Mouse (Mus musculus): ENCODE results near the gene Spp2. TPM values are rescaled to one million over a fixed set of nuclear protein-coding genes. Genes with fewer than 3 reads are reported as not detected.

The Spp2 gene
- total RNA-seq (2021), result 100 to 1,000 TPM in 1 of 2 experiments, 10 to 100 TPM in 1; 42.3 to 106 TPM
- long read RNA-seq, experiment 1, transcript Spp2-201 (8 exons, 928 nt), result major isoform, 138 of 152 reads
- long read RNA-seq, experiment 1, partial matches to known transcripts, result 9 of 152 reads
- long read RNA-seq, experiment 1, other reads (novel, unspliced or antisense), result 3 of 152 reads
- long read RNA-seq, experiment 2, transcript Spp2-201 (8 exons, 928 nt), result major isoform, 136 of 145 reads
- long read RNA-seq, experiment 2, partial matches to known transcripts, result 7 of 145 reads
- long read RNA-seq, experiment 2, other reads (novel, unspliced or antisense), result 2 of 145 reads

- no peak for DNase-seq
These were observed at the start of gene Spp2 for GRCm38 (mm10) chr1:88406807-88407198. TSS of gene Spp2 (plus strand) at chr1:88406961.

- DNase-seq, result peak; percentile 65
These were observed 49.2 kb upstream of the Spp2 start for GRCm38 (mm10) chr1:88357458-88358090.

DNA sequence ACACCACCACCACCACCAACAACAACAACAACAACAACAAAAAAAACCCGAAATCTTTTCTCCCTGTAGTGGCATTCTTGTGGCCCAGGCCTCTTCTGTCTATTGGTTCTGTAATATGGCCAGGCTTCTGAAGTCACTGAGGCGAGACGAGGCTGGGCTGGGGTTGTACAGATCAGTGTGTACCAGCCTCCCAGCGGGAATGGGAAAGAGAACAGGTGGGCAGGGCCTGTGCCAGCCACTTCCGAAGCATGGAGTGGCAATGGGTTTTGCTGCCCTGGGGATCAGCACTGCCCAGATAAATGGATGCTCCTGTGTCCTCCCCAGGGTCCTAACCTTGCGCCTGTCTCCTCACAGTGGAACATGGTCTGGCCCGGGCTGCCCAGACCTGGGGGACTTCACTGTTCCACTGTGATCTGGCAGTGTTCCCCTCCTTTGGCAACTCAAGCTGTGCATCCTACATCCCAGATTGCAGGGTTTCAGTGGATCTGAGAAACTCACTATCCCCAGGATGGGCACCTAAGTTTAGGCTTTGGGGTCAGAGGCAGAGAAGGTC is 48.6 kb upstream of the Spp2 start:
- no peak for DNase-seq

- DNase-seq, result no peak
These were observed 45.7 kb upstream of the Spp2 start for GRCm38 (mm10) chr1:88361085-88361484.

DNA sequence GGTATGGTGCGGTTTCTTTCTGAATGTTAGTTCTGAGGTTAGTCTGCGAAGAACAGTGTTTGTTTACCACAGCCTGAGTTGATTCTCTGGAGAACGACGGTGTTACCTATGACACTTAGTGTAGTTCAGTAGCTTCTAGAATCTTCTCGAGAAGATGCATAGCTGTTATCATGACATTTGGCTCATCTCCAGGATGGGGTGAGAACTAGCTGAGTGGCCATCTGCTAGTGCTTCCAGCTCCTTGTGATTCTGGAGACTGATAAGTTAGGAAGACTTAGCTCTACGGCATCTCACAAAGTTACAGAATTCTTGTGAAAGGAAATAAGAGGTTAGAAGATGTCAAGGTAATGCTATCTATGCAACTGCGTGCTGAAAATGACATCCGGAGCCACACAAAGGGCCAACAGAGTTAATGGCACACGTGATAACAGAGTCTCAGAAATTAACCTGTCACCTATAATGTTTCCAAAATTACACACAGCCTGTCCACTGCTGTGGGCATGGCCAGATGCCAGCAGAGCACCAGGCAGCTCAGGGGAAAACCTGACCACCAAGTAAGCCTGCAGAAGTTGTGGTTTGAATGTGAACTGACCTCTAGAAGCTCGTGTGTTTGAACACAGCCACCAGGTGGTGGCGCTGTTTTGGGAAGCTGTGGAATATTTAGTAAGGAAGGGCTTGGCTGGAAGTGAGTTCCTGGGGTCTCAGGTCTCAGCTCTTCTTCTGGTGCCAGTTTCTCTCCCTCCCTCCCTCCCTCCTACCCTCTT is 39.7 kb upstream of the Spp2 start:
- no peak for DNase-seq

DNA sequence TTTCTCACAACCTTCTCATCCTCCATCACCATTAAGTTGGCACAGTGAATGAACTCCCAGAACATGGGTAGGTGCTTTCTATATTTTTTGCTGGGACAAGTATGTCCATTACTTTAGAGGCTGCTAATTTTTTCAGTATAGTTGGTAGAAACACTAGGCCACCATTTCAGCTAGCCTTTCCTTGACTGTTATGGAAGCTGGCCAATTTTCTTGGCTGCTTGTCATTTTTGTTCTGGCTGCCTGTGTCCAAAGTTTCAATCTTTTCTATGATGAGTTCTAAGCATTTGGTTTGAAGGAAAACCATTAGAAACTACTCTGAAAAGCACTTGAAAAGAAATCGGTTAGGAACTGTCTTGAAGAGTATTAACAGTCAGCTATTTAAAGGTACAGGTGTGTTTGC is 28.3 kb upstream of the Spp2 start:
- peak; percentile 29 for DNase-seq

- no peak for DNase-seq
These were observed 15.1 kb upstream of the Spp2 start for GRCm38 (mm10) chr1:88391632-88392031.

DNA sequence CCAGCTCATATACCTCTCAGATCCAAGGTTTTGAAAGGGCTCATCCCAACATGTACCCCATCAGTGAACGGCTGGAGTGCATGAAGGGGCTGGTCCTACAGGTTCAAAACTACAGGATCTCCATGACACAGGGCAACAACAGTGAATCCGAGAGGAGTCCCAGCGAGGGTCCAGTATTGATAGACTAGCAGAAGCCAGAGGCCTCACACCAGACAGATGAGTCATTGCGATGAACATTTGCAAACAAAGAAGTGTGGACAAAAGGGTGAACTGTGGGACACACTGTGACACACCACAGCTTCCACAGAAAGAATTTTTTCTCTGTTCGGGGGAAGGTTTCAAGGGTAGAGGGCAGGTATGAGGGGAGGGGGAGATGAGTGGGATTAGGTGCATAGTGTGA is 13.4 kb upstream of the Spp2 start:
- DNase-seq, result no peak

DNA sequence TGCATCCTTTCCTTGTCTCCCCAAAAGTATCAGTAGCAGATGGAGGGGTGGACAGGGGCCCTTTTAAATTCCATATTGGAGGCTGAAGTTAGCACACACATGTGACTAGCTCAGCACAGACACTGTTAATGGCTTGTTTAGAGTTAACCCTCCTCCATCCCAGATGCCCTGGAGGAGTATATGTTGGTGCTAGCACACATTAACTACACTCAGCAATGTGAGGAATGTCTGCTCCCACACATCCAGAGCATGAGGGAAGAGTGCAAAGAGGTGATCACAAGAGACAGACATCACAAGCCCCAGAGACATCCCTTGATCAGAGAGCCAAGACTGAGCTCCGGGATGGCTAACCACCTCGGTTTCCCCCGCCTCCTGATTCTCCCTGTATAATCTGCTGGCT is 3.4 kb upstream of the Spp2 start:
- no peak for DNase-seq

DNA sequence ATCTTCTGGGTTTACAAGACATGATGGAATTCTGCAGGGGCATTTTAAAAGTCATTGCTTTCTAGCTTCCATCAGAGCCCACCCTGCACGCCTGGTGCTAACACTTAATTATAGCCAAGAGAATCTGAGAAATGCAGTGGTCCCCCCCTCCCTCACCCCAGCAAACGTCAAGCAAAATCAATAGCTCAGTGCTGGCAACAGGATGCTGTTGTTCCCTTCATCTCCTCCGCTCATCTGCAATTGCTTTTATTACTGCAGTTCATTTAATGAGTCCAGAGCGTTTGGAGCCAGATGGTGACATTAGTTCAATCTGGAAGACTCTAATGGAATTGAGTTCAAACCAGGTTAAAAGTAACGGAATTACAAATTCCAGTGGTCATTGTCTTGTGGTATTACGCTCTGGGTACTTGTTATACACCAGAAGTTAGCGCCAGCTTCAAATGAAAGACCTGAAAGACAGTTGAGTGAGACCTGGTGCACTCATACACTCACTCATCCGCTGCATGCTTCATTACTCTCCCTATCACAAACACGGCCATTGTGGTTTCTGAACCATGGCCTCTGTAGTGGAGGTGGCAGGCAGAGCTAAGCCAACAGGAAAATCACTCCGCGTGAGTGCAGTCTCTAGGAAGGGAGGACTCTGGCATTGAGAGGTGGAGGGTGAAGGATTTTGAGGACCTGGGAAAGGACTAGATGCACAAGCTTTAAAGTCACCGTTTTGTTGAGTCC is 519 bp upstream of the Spp2 start:
- DNase-seq, result no peak

- no peak for DNase-seq
These were observed 1.6 kb downstream of the Spp2 start for GRCm38 (mm10) chr1:88408340-88408739.

GRCm38 (mm10) chr1:88412013-88412412 is 5.3 kb downstream of the Spp2 start:
- DNase-seq, result no peak

GRCm38 (mm10) chr1:88418943-88419342 is 12.2 kb downstream of the Spp2 start:
- DNase-seq, result no peak

DNA sequence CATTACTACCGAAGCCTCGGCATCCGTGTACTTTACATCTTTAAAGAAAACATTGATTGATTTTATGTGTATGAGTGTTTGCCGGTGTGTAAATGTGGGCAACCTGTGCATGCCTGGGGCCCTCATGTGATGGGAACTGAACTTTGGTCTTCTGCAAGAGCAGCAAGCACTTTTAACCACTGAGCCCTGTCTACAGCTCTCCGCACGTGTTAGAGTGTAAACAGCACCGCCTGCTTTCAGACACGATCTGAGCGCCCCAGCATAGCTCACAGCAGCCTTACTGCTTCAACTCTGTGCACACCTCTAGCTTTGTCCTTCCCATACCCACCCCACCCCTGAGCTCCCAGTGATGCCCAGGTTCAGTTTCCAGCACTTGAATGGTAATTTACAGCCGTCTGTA is 15.3 kb downstream of the Spp2 start:
- no peak for DNase-seq

DNA sequence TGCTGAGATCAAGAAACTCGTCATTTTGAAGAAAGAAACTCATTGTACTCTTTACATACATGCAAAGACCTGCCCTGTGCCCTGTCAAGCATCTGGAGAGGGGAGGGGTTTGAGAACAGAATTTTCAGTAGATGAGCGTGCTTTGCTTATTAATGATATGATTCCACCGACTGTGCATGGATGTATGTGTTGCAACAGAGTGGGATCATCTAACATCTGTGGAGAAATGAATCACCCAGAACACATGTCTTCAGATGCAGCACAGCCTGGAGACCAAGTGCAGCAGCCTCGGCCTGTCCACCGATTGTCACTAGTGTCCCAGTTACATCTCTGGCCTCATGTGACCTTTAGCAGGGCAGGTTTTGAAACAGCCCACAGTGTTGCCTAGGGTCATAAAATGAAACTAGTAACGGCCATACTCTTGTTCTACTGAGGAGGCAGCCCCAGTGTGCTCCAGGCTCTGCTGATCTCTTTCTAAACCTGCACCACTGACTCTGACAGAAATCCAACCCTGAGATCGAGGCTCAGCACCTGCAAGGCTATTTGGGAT is 16.2 kb downstream of the Spp2 start:
- no peak for DNase-seq

DNA sequence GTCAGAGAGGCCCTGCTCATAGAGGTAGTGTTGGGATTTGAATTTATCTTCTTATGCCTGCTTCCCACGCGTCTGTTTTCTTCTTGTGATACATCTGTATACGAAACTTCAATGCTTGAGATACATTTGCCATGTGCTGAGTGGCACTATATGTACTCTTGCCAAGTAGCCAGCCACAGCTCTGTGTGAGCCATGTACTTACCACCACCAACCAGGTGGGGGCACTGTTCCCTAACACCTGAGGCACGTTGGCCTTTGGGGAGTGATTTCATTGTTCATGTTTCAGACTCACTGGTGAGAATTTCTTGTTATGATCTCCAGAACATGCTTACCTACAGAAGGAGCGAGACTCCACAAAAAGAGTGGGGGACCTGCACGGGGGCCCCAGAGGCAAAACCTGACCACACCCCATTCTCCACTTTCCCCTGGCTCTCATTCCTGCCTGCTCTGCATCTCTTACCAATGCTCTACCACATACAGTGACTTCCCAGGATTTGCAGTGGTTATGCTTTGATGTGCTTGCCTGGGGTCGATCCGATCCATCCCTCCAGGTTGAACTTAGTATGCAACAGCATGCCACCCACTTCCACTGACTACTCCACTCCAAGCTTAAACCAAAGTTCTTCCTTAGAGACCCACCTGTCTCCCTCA is 18.0 kb downstream of the Spp2 start:
- DNase-seq, result peak; percentile 87

DNA sequence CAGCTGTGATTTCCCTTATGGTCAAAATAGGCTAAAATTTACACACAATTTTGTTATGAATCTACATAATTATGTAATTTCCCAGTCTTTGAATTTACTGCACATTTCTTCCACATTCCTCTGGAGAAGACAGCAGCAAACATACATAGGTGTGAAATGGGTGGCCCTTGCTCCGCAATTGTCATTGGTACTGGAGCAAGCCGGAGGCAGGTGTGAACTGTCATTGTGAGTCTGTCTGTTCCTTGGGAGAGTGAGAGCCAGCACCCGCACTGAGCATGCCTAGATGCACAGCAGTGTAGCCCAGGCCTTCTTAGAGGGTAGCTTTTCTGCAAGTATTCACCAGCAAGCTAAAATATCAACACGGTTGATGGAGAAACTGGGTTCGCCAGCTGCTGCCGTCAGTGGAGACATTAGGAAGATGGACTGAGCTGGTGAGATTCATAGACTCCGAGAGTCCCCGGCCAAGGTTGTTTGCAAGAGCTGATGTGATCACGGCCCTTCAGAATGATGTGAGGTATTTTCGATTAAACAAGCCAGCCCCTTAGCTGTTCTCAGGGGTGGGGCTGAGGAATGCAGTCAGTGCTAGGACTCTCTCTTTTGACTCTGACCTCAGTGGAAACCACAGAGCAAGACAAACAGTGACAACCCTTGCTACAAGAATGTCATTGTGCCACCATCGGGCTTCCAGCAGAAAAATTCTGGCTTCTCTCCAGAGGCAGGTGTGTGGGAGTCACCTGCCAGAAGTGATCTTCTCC is 21.4 kb downstream of the Spp2 start:
- DNase-seq, result no peak

GRCm38 (mm10) chr1:88429413-88429812 is 22.7 kb downstream of the Spp2 start:
- no peak for DNase-seq

DNA sequence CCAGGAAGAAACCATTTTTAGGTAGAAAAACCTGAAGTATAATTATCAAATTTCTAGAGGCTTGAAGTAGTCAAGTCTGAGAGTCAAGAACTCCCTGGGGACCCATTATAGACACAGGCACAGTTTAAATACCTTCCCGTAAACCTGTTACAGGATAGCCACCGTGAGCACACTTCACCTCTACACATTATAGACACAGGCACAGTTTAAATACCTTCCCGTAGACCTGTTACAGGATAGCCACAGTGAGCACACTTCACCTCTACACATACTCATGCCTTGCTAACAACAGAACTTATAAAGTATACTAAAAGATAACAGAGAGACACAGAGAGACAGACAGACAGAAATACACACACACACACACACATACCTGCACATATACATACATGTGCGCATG is 24.5 kb downstream of the Spp2 start:
- no peak for DNase-seq

DNA sequence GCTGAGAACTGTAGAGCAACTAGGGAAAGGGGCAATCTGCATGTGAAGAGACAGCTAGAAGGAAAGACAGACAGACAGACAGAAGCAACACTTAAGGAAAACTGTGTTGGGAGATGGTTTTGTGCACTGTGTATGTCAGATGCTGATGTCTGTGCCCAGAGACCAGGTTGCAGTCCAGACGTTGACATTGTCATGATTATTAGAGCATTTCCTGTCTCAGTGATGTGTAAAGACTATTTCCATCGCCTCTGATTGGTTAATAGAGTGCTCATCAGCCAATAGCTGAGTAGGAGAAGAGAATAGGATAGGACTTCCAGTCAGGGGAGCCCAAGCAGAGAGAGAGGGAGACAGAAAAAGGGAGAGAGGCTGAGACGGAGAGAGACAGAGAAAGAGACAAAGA is 25.8 kb downstream of the Spp2 start:
- DNase-seq, result no peak

Data from adrenal gland, postnatal 10 days (tissue).